Mouse (Mus musculus): ENCODE results near the gene Dusp6.

GRCm38 (mm10) chr10:99232518-99233227 is 30.4 kb upstream of the Dusp6 start:
- no peak for TF ChIP-seq TAL1 (IDR thresholded peaks at IDR 0.05; ENCODE audit: low read length)
- no peak for TF ChIP-seq GATA1 (IDR thresholded peaks at IDR 0.05; ENCODE audit: low read length)

Data from erythroblast, embryonic 14.5 days (primary cell).